Mouse (Mus musculus) cerebellum, adult 2 months (tissue): ENCODE results near the gene Slc44a1. TPM values are rescaled to one million over a fixed set of nuclear protein-coding genes. Genes with fewer than 3 reads are reported as not detected.

Experiments used
- DNase-seq, 2 experiments: peaks; one replicate each; pipeline ENCODE4 v3.0.0; 2021
- H3K27ac ChIP-seq: fragments of 200-500 bp; 2 replicates; pipeline ENCODE4 v1.5.1; 2012; ENCODE audit warnings: low read length, control low read depth, inconsistent platforms; ENCODE audit not compliant: insufficient read depth
- H3K27me3 ChIP-seq: fragments of 200-500 bp; 2 replicates; pipeline ENCODE4 v1.6.1; 2012; ENCODE audit warnings: inconsistent platforms, mild to moderate bottlenecking, low read length, moderate library complexity; ENCODE audit not compliant: control insufficient read depth, insufficient read depth
- H3K4me1 ChIP-seq: fragments of 200-500 bp; 2 replicates; pipeline ENCODE4 v1.6.1; 2011; ENCODE audit warnings: low read length; ENCODE audit not compliant: control insufficient read depth, insufficient read depth
- H3K4me3 ChIP-seq: fragments of 200-500 bp; replicated peaks from 2 replicates; pipeline ENCODE3; 2011; ENCODE audit warnings: mild to moderate bottlenecking, low read depth, low read length, control low read depth; ENCODE audit not compliant: insufficient read depth
- CTCF ChIP-seq: fragments of 200-500 bp; IDR thresholded peaks from 2 replicates; pipeline ENCODE4 v1.5.1; 2011; ENCODE audit warnings: low read depth, mild to moderate bottlenecking, control low read depth, low read length, moderate library complexity, borderline replicate concordance; ENCODE audit not compliant: insufficient read depth
- POLR2A ChIP-seq: fragments of 200-500 bp; IDR thresholded peaks from 2 replicates; pipeline ENCODE4 v1.6.1; 2011; ENCODE audit warnings: low read length, control low read depth, borderline replicate concordance; ENCODE audit not compliant: insufficient read depth
- WGBS: fragments of 180-500 bp; shearing (Covaris S2); methylation state at CpG from one replicate; pipeline ENCODE4 v1.1.7; 2018; 5-methylcytosine and 5-hydroxymethylcytosine counted together
- polyA plus RNA-seq: library from polyadenylated mRNA; depleted of rRNA; stranded (reverse); fragments of >200 nt; gene quantifications from 2 replicates; pipeline ENCODE4 v1.2.3, GENCODE M21; 2012

Slc44a1 gene
- polyA plus RNA-seq, 1 experiment, result 85.3 TPM

DNA sequence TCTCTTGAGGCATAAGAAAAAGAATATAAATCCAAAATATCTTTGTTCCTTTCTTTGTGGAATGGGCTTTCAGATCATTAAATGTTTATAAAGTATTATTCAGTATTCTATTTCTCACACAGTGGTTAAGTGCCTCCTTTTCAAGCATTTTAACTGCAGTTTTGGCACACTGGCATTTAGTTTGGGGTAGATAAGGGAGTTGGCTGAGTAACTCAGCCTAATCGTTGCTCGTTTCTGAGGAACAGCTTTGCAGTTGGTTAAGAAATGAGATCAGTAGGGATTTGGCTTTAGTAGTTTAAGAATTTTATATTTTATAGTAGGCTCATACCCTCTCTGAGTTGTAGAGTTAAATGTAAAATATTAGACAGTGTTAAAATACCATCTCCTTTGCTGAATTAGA is 97.3 kb downstream of the Slc44a1 start:
- H3K4me3 ChIP-seq, result no peak overlapping the region
- peaks cover 4% of the 10 kb centered on the region; the same call in 1 of the 2 replicates for H3K4me1 ChIP-seq
- no peak for TF ChIP-seq POLR2A
- TF ChIP-seq CTCF, result no peak
- 50% methylated on average over 2 of the region's 2 CpGs for WGBS
- H3K27ac ChIP-seq, result no peak overlapping the region
- DNase-seq, result no peak
- no peaks in the 10 kb centered on the region for H3K27me3 ChIP-seq

- no peak for TF ChIP-seq POLR2A
- no peak for TF ChIP-seq CTCF
- Histone ChIP-seq H3K4me1 (peaks cover 4% of the 10 kb centered on the region; the same call in 1 of the 2 replicates), H3K27me3 (no peaks in the 10 kb centered on the region), H3K27ac (no peak overlapping the region), H3K4me3 (no peak overlapping the region)
- 93% methylated on average over 11 of the region's 11 CpGs for WGBS
- DNase-seq, result no peak
Observed at GRCm38 (mm10) chr4:53538600-53538999, 98.4 kb downstream of the Slc44a1 start.

- WGBS, result 92% methylated on average over 11 of the region's 11 CpGs
- TF ChIP-seq CTCF, result no peak
- no peak for TF ChIP-seq POLR2A
- Histone ChIP-seq H3K27ac (no peak overlapping the region), H3K4me1 (peaks cover 4% of the 10 kb centered on the region; the same call in 1 of the 2 replicates), H3K27me3 (no peaks in the 10 kb centered on the region), H3K4me3 (no peak overlapping the region)
- no peak for DNase-seq
Observed at GRCm38 (mm10) chr4:53539929-53540328, 99.7 kb downstream of the Slc44a1 start.

DNA sequence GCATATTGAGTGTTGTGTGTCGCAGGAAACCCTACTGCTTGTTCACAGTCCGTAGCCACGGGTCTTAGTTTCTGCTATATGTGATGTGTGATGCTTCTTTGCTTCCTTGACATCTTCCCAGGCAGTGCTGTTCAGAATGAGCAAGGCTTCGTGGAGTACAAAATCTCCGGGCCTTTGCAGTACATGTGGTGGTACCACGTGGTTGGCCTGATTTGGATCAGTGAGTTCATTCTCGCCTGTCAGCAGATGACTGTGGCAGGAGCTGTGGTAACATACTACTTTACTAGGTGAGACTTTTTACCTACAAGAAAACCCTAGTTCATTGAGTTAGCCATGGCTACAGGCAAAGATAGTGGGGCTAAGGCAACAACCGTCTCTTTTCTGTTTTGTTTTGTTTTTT is 103.2 kb downstream of the Slc44a1 start:
- no peak for DNase-seq
- no peak overlapping the region for H3K27ac ChIP-seq
- TF ChIP-seq POLR2A (no peak), CTCF (no peak)
- H3K27me3 ChIP-seq, result no peaks in the 10 kb centered on the region
- 67% methylated on average over 8 of the region's 8 CpGs for whole genome bisulfite sequencing
- H3K4me3 ChIP-seq, result no peak overlapping the region
- no peaks in the 10 kb centered on the region; the same call in 1 of the 2 replicates for H3K4me1 ChIP-seq

GRCm38 (mm10) chr4:53544889-53545288 is 104.7 kb downstream of the Slc44a1 start:
- Histone ChIP-seq H3K27me3 (no peaks in the 10 kb centered on the region), H3K4me3 (no peak overlapping the region), H3K4me1 (no peaks in the 10 kb centered on the region; the same call in 1 of the 2 replicates), H3K27ac (no peak overlapping the region)
- DNase-seq, result no peak
- TF ChIP-seq CTCF (no peak), POLR2A (no peak)
- 91% methylated on average over 1 of the region's 1 CpGs for WGBS

- DNase-seq, result no peak
- no peaks in the 10 kb centered on the region for H3K27me3 ChIP-seq
- no peak overlapping the region for H3K27ac ChIP-seq
- TF ChIP-seq POLR2A (no peak), CTCF (no peak)
- H3K4me3 ChIP-seq, result no peak overlapping the region
- WGBS, result 92% methylated on average over 5 of the region's 5 CpGs
- no peaks in the 10 kb centered on the region; the same call in 1 of the 2 replicates for H3K4me1 ChIP-seq
Observed at GRCm38 (mm10) chr4:53547381-53547780, 107.2 kb downstream of the Slc44a1 start.

GRCm38 (mm10) chr4:53549375-53549774 is 109.2 kb downstream of the Slc44a1 start:
- TF ChIP-seq CTCF (peak; percentile 7; the same call in 1 of the 2 replicates), POLR2A (no peak)
- H3K4me3 ChIP-seq, result no peak overlapping the region
- no peaks in the 10 kb centered on the region for H3K27me3 ChIP-seq
- H3K27ac ChIP-seq, result no peak overlapping the region
- no peak for DNase-seq
- peaks cover 4% of the 10 kb centered on the region; the same call in 1 of the 2 replicates for H3K4me1 ChIP-seq
- WGBS, result 65% methylated on average over 4 of the region's 4 CpGs

DNA sequence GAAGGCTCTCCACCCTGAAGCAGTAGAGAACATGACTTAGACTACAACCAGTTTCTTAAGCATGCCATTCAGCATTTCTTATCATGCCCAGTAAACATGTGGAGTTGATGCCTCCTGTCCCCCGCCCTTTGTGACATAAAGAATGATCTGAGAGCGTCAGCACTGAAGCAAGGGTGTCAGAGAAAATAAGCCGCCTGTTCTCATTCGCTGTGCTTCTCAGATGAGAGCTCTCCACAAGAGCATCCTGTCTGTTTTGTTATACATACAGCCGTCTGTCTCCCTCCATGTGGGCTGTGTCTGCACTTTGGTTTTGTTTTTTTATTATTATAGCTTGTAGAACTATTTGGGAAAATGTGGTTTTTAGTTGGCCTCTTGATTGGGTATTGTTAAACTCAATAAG is 124.4 kb downstream of the Slc44a1 start:
- TF ChIP-seq CTCF, result no peak
- TF ChIP-seq POLR2A, result no peak
- H3K27ac ChIP-seq, result no peak overlapping the region
- no peak overlapping the region for H3K4me3 ChIP-seq
- no peak for DNase-seq
- 80% methylated on average over 5 of the region's 5 CpGs for WGBS
- H3K4me1 ChIP-seq, result no peaks in the 10 kb centered on the region; the same call in 1 of the 2 replicates
- no peaks in the 10 kb centered on the region for H3K27me3 ChIP-seq
